Mouse (Mus musculus): ENCODE data around the gene Prkch.
A peak's percentile ranks its signal among the peaks of the same experiment; 100 is the strongest.

Gene Prkch

GRCm38 (mm10) chr12:73802379-73803057 is 217.9 kb downstream of the Prkch start:
- no peak for DNase-seq (ENCODE audit: low spot score)

- DNase-seq (ENCODE audit: low spot score) = no peak
Measured at GRCm38 (mm10) chr12:73803946-73804345, 219.3 kb downstream of the Prkch start.

GRCm38 (mm10) chr12:73805541-73805940 is 220.9 kb downstream of the Prkch start:
- no peak for DNase-seq (ENCODE audit: low spot score)

GRCm38 (mm10) chr12:73806003-73806402 is 221.4 kb downstream of the Prkch start:
- DNase-seq (ENCODE audit: low spot score) = no peak

GRCm38 (mm10) chr12:73807228-73807627 is 222.6 kb downstream of the Prkch start:
- DNase-seq (ENCODE audit: low spot score) = no peak

GRCm38 (mm10) chr12:73810041-73810795 is 225.6 kb downstream of the Prkch start:
- peak; percentile 62 for DNase-seq (ENCODE audit: low spot score)

GRCm38 (mm10) chr12:73810903-73811302 is 226.3 kb downstream of the Prkch start:
- no peak for DNase-seq (ENCODE audit: low spot score)

- no peak for DNase-seq (ENCODE audit: low spot score)
Measured at GRCm38 (mm10) chr12:73812198-73812597, 227.6 kb downstream of the Prkch start.

GRCm38 (mm10) chr12:73813016-73813900 is 228.7 kb downstream of the Prkch start:
- no peak for DNase-seq (ENCODE audit: low spot score)

GRCm38 (mm10) chr12:73814056-73814735 is 229.6 kb downstream of the Prkch start:
- no peak for DNase-seq (ENCODE audit: low spot score)

- DNase-seq (ENCODE audit: low spot score) = no peak
Measured at GRCm38 (mm10) chr12:73814897-73815296, 230.3 kb downstream of the Prkch start.

- no peak for DNase-seq (ENCODE audit: low spot score)
Measured at GRCm38 (mm10) chr12:73815463-73815862, 230.9 kb downstream of the Prkch start.

GRCm38 (mm10) chr12:73815892-73816291 is 231.3 kb downstream of the Prkch start:
- no peak for DNase-seq (ENCODE audit: low spot score)

- DNase-seq (ENCODE audit: low spot score) = no peak
Measured at GRCm38 (mm10) chr12:73816866-73817265, 232.3 kb downstream of the Prkch start.

GRCm38 (mm10) chr12:73818801-73819200 is 234.2 kb downstream of the Prkch start:
- DNase-seq (ENCODE audit: low spot score) = no peak

- DNase-seq (ENCODE audit: low spot score) = no peak
Measured at GRCm38 (mm10) chr12:73821176-73821575, 236.6 kb downstream of the Prkch start.

GRCm38 (mm10) chr12:73822331-73822730 is 237.7 kb downstream of the Prkch start:
- no peak for DNase-seq (ENCODE audit: low spot score)

- DNase-seq (ENCODE audit: low spot score) = no peak
Measured at GRCm38 (mm10) chr12:73824828-73825227, 240.2 kb downstream of the Prkch start.

Data from ovary, postnatal 10 days (tissue).